Mouse (Mus musculus) spleen, adult 12 weeks (tissue): Measurements from ENCODE around the gene Prdm8.

ENCODE experiments used
- DNase-seq: peaks from one replicate; pipeline ENCODE4 v3.0.0; 2022; ENCODE audit warnings: low spot score

Gene Prdm8

DNA sequence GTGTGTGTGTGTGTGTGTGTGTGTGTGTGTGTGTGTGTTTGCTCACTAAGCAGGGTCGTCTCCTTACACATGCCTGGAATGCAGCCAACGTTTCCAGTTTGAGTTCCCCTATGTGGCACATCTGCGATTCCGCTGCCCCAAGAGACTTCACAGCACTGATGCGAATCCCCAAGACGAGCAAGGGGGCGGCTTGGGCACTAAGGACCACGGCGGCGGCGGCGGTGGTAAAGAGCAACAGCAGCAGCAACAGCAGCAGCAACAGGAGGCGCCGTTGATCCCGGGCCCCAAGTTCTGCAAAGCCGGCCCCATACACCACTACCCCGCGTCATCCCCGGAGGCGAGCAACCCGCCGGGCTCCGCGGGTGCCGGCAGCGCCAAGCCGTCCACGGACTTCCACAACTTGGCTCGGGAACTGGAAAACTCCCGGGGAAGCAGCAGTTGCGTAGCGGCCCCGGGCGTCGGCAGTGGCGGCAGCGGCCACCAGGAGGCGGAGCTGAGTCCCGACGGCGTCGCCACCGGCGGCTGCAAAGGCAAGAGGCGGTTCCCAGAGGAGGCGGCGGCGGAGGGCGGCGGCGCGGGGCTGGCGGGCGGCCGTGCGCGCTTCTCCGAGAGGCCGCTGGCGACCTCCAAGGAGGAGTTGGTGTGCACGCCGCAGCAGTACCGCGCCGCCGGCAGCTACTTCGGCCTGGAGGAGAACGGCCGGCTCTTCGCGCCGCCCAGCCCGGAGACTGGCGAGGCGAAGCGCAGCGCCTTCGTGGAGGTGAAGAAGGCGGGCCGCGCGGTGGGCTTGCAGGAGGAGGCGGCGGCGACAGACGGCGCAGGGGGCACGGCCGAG lies 18.2 kb downstream of the Prdm8 start:
- DNase-seq: peak; percentile 44

DNA sequence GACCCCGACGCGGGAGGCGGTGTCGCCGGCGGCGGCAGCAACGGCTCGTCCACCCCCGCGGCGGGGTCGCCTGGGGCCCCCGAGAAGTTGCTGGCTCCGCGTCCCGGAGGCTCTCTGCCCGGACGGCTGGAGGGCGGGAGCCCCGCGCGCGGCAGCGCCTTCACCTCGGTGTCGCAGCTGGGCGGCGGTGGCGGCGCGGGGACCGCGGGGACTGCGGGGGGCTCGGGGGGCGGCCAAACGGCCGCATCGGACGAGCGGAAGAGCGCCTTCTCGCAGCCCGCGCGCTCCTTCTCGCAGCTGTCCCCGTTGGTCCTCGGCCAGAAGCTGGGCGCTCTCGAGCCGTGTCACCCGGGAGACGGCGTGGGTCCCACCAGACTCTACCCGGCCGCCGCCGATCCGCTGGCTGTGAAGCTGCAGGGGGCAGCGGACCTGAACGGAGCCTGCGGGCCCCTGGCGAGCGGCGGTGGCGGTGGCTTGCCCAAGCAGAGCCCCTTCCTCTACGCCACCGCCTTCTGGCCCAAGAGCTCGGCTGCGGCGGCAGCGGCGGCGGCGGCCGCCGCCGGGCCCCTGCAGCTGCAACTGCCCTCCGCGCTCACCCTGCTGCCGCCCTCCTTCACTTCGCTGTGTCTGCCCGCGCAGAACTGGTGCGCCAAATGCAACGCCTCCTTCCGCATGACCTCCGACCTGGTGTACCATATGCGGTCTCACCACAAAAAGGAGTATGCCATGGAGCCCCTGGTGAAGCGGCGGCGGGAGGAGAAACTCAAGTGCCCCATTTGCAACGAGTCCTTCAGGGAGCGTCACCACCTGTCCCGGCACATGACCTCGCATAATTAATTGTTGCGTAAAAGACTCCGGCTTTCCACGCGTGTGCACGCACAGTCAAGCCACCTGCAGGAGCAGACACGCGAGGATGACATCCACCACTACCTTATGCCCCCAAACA lies 19.1 kb downstream of the Prdm8 start:
- DNase-seq: no peak

DNA sequence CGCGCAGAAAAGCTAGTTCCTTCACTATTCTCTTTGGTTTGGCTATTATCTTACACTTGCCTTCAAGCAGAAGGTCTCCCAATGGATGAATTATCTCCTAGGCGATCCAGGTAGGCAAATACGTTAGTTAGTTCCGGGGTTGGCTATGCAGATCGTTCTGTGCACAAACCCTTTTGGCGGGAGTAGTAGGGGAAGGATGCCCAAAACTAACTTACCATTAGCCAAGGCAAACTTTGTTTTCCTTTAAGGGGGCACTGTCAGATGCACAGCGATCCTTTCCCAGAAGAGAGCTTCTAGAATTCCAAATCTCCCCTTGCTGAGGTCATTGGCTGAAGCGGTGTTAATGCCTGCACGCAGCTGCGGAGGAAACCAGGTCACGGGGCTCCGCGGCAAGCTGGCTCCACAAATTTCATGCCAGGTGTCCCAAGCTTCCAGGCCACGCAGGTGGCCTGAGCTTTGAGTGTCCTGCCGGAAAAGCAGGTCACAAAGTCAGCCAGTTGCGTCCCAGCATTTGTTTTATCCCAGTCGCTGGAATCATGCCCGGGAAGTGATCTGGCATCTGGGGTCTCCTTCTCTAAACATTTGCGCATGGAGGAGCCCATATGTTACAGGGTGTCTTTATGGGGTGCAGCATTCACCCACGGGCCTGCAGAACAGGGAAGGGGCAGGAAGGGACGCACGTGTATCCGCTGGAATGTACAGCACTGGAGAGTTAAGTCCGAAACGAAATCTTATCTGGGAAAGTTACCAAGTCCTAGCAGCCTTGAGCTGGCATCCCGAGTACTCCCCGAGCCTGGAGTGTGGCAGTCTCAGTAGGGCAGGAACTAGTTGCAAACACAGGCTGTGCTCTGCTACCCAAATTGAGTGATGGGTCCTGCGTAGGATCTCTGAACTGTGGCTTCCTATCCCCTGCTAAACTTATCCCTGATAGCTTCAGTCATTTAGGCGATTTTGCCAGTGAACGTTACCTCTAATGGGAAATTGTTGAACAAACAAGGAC lies 22.5 kb downstream of the Prdm8 start:
- DNase-seq: no peak

DNA sequence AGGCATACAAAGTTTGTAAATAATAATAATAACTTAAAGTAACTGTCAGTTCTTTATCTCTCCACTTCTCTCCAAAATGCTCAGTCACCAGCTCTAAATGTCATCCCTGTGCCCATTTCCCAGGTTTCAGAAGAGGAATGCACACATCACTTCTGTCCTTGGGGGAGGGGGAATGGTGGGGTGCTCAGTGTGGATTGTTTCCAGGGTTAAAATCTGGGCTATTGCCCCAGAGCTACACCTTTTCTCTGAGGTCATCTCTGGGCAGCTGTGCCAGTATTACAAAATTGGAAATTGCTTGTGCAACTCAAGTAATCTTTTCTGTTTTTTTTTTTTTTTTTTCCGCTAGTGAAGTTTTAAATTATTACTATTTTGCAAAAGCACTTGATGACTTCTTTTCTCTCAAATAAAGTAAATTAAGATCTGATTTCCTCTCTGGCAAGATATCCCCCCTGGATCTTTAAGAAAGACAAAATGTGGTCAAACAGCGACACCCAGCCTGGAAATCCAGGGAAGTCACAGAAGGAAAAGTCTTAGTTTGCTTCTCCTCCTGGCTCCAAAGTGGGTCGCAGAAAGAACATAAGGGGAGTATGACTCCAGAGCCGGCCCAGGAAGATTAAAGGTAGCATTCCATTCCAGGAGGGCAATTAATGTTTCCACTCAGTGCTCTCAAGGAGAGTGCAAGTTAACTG lies 25.4 kb downstream of the Prdm8 start:
- no peak for DNase-seq

DNA sequence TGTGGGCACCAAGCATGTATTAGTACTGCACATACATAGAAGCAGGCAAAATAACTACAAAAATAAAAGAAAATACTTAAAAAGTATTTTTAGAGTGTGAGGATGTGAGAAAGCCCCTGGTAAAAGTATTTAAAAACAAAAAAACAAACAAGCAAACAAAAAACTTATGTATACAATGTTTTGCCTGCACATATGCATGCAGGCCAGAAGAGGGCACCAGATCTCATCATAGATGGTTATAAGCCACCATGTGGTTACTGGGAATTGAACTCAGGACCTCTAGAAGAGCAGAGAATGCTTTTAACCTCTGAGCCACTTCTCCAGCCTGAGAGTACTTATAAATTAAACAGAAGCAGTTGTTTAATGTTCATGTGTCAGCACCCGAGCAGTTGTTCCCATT lies 28.0 kb downstream of the Prdm8 start:
- DNase-seq: no peak

DNA sequence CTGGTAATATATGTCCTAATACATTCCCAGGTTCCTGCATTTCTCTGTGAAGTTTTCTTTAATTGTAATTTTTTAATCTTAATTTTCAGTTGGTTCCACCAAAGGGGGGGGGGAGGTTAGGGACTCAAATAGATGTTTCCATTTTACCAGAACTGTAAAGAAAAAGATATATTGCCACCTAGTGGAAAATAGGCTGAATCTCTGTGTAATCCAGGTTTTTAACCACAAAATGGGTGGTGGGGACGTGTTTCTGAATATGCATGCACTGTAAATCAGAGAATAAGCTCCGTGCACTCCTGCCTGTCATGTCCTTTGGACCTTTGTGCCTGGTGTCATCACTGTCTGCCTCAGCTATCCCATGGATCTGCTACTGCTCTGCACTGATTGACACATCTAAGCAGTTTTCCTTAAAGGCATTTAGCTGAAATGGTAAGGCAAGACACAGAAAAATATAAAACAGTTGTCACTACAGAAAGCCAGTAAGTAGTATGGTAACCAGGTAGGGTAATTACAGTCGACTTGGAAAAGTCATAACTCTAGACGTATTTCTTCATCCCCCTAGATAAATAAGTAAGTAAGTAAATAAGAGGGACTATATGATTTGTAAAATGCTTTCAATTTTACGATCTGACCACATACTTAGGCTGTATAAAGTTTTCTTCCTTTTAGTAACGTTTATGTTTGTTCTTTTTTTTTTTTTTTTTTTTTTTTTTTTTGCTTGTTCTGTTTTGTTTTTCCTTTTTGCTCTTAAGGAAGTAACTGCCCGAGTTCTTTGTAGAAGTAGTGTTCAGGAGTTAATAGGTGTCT lies 31.6 kb downstream of the Prdm8 start:
- no peak for DNase-seq

DNA sequence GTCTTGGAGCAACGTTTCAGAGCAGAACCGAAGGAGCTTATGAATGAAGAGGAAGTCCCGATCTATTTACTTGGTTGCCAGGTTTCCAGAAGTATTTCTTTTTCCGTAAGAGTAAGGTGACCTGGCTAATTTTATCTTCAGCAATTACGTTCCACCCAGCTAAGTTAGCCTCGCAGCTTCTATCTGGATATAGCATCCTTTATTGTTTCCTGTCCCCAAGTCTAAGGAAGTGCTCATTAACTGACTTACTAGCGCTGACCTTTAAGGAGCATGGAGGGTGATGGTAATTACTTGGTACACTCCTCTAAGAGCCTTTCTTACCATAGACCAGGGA lies 32.2 kb downstream of the Prdm8 start:
- no peak for DNase-seq

DNA sequence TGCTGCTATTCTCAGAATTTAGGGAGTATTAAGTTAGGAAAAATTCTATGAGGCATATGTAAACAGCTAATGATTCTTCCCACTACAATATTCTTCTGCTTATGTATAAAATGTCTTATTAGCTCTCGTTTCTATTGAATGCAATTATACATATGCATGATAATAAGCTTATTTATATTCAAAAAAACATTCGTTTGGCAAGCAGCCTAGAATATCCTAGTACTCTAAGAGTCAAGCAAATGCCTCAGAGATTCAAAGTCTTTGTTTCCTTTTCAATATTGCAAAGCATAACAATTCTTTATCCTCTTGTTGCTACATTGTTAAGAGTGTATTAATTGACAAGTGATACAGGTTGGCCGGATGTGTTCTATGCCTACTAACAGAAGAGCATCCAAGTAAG lies 34.6 kb downstream of the Prdm8 start:
- no peak for DNase-seq

DNA sequence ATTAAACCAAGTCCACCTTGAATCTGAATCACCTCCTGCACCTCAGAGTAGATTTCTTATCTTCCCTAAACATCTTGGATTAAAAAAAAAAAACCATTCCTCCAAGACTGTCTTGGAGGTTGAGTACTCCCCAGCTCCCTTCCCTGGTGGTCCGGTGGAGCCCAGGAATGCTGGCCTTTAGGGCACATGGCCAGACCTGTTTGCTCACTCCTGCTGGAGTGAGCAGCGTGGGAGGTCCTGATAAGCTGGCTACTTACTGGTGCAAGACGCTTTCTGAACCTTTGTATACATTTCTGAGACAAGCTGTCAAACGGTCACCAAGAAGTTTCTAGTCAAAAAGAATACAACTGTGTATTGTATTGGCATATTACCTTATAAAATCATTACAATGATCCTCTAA lies 36.0 kb downstream of the Prdm8 start:
- no peak for DNase-seq

DNA sequence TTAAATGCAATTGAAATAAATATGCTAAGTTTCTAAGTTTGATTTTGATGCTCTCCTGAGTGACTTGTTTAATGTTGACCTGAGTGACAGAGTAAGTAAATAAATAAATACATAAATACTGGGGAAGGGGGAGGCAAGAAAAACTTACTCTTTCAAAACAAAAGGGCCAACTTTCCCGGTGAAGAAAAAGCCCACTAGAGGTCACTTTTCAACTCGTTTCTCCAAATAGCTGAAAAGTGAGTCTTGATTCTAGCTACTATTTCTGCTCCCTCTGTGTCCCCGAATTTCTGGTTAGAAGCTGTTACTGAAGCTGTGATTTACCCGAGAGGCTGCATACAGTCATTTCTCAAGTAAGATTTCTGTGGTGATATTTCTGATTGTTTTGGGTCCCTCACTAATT lies 45.5 kb downstream of the Prdm8 start:
- no peak for DNase-seq

DNA sequence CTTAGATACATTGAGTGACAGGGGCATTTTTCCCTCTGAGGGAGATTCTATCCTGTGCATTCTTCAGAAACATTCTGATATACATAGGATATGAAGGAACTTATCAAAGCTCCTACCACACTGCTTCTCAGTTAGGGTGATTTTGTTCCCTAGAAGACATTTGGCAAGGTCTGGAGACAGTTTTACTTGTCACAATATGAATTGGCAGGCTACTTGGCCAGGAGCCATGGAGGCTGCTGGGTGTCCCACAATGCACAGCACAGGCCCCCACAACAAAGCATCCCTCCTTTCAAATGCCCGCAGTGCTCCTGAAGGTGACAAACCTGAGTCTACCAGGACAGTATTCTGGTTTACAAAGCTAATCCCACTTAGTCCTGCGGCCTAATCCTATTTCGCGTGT lies 55.0 kb downstream of the Prdm8 start:
- DNase-seq: no peak

DNA sequence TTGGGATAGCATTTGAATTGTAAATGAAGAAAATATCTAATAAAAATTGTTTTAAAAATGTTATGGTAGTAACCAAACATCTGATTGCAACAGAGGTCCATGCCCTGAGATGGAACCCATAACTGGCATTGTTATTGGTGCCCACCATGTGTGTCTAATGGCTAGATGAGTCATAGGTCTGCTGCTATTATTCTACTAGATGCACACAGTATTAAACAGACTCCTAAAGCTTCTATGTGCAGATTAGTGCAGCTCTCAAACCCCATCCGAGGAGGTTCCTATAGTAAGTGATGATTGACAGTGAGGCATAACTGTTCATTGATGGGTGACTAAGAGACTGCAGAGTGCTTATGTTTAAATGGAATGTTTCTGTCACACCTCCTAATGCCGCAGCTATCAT lies 59.7 kb downstream of the Prdm8 start:
- no peak for DNase-seq

DNA sequence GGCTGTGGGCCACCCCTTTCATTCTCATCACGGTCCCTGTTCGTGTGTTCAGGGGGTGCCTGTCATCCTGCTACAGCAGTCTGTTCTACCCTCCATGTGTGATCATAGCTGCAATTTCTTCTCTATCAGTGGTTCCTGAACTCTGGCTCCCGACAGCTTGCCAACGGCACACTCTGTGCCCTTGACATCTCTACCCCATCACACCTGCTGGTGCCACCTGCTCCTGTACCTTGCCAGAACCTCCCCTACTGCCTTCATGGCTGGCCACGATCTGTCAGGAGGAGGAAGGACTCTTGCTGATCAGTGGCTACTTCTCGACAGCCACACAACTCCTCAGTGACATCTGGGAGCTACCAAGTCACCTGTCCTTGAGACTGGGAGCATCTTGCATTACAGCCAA lies 62.5 kb downstream of the Prdm8 start:
- no peak for DNase-seq

DNA sequence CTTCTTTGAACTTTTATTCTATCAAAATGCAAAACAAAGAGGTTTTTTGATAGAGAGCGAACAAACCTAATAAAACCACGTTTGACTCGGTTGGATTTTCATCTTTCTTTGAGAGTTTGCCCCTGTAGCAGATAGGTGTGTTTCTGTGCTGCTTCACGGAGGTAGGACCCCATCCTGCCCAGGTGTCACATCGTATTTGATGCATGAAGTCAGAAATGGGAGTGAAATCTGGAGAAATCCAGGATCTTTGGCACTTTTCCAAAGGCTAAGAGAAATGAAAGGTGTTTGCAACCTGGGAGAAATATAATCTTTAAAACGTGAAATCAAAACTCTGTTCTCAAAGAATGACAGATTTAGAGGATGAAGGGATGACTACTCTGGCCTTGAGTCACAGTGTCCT lies 71.5 kb downstream of the Prdm8 start:
- DNase-seq: no peak
